In genomic region chrX:14639378-14639777, GRCm38 (mm10) we compare ENCODE assay signal across 20 mouse cellular contexts.
"Had no signal": no experiment of that assay in that cellular context is flagged by ENCODE, and none has a peak within 500 bp of the region (broad histone marks: within the 10 kb centered on the region; RNA-seq: fewer than 3 reads in every experiment).

No protein-coding gene starts in this region.

- DNase-seq: liver, postnatal 0 days; lung, adult 2 months; lung, postnatal 14 days; lung, postnatal 4 days; midbrain, embryonic 14.5 days; right cerebral cortex, postnatal 14 days; right cerebral cortex, postnatal 4 days; spleen, adult 18-20 months; thymus, adult 2 months; thymus, postnatal 25 days; thymus, postnatal 4 days had no signal

- H3K4me1 ChIP-seq: liver, embryonic 15.5 days; lung, embryonic 15.5 days; midbrain, embryonic 10.5 days; midbrain, embryonic 12.5 days; neural tube, embryonic 12.5 days; stomach, embryonic 15.5 days had no signal

- H3K4me2 ChIP-seq: liver, embryonic 15.5 days; lung, embryonic 15.5 days; midbrain, embryonic 12.5 days; neural tube, embryonic 12.5 days; stomach, embryonic 15.5 days had no signal

- ATAC-seq: liver, postnatal 0 days; lung, postnatal 0 days; midbrain, embryonic 16.5 days had no signal

- H3K9me3 ChIP-seq: liver, embryonic 15.5 days; lung, embryonic 15.5 days; midbrain, embryonic 10.5 days; midbrain, embryonic 12.5 days; neural tube, embryonic 12.5 days; stomach, embryonic 15.5 days had no signal

- H3K36me3 ChIP-seq: liver, embryonic 15.5 days; lung, embryonic 15.5 days; midbrain, embryonic 10.5 days; midbrain, embryonic 12.5 days; neural tube, embryonic 12.5 days; stomach, embryonic 15.5 days had no signal

- H3K9ac ChIP-seq: liver, embryonic 15.5 days; liver, postnatal 0 days; lung, embryonic 15.5 days; midbrain, embryonic 12.5 days; neural tube, embryonic 12.5 days; stomach, embryonic 15.5 days had no signal

- H3K4me3 ChIP-seq: liver, embryonic 15.5 days; lung, embryonic 15.5 days; midbrain, embryonic 10.5 days; midbrain, embryonic 12.5 days; neural tube, embryonic 12.5 days; stomach, embryonic 15.5 days had no signal

- H3K27ac ChIP-seq: liver, embryonic 15.5 days; lung, embryonic 15.5 days; midbrain, embryonic 10.5 days; midbrain, embryonic 12.5 days; neural tube, embryonic 12.5 days; stomach, embryonic 15.5 days; stomach, postnatal 0 days had no signal

- H3K27me3 ChIP-seq: liver, embryonic 15.5 days; lung, embryonic 15.5 days; midbrain, embryonic 12.5 days; neural tube, embryonic 12.5 days; stomach, embryonic 15.5 days had no signal
